Mouse (Mus musculus) heart, embryonic 10.5 days (tissue): ENCODE data around the gene B3gat3. TPM values are rescaled to one million over a fixed set of nuclear protein-coding genes. Genes with fewer than 3 reads are reported as not detected.
A peak's percentile ranks its signal among the peaks of the same experiment; 100 is the strongest.

ENCODE experiments used
- DNase-seq: peaks from one replicate; pipeline ENCODE4 v3.0.0-alpha.2; 2017; ENCODE audit warnings: low spot score
- H3K27ac ChIP-seq: fragments of 300-500 bp; sonication (generic); 2 replicates; pipeline ENCODE4 v1.5.1; 2016; ENCODE audit warnings: mild to moderate bottlenecking
- H3K27me3 ChIP-seq: fragments of 300-500 bp; sonication (generic); 2 replicates; pipeline ENCODE4 v1.6.1; 2016; ENCODE audit warnings: mild to moderate bottlenecking; ENCODE audit not compliant: poor library complexity, insufficient read depth, severe bottlenecking
- H3K36me3 ChIP-seq: fragments of 300-500 bp; sonication (generic); 2 replicates; pipeline ENCODE4 v1.6.1; 2016; ENCODE audit warnings: mild to moderate bottlenecking, moderate library complexity
- H3K4me1 ChIP-seq: fragments of 300-500 bp; sonication (generic); 2 replicates; pipeline ENCODE4 v1.6.1; 2016; ENCODE audit warnings: mild to moderate bottlenecking
- H3K4me3 ChIP-seq: fragments of 300-500 bp; sonication (generic); 2 replicates; pipeline ENCODE4 v1.5.1; 2016; ENCODE audit warnings: mild to moderate bottlenecking, moderate library complexity
- H3K9me3 ChIP-seq: fragments of 300-500 bp; sonication (generic); 2 replicates; pipeline ENCODE4 v1.6.1; 2016; ENCODE audit warnings: mild to moderate bottlenecking, moderate library complexity
- WGBS: fragments of 180-500 bp; shearing (Covaris S2); methylation state at CpG from one replicate; pipeline ENCODE4 v1.1.7; 2016; 5-methylcytosine and 5-hydroxymethylcytosine counted together
- polyA plus RNA-seq: library from polyadenylated mRNA; unstranded; fragments of >200 nt; fragmentation: Nextera tagmentation; extraction: Ambion mirVana; gene quantifications from 2 replicates; pipeline ENCODE4 v1.2.1, GENCODE M21; 2016

The B3gat3 gene
- polyA plus RNA-seq, 1 experiment from 2014 or later, result 57.9 TPM

DNA sequence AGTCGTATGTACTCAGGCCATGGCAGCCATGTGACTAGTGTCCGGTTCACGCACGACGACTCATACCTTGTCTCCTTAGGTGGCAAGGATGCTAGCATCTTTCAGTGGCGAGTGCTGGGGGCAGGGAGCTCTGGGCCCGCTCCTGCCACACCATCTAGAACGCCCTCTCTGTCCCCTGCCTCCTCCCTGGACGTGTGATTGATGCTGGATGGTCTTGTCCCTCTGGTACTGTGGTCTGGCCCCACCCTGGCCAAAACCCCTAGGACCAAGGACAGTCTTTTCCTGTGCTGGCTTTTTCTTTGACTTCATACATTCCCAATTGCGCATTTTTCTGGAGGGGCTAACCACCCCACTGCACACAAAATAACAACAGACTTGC, 21.0 kb downstream of the B3gat3 start:
- Histone ChIP-seq H3K9me3 (no peaks in the 10 kb centered on the region), H3K36me3 (peaks cover 54% of the 10 kb centered on the region), H3K27ac (peak overlapping the region; percentile 99), H3K27me3 (no peaks in the 10 kb centered on the region), H3K4me1 (peaks cover 26% of the 10 kb centered on the region), H3K4me3 (peak overlapping the region; percentile 98)
- WGBS, result 41% methylated on average over 10 of the region's 10 CpGs
- DNase-seq, result peak; percentile 76

DNA sequence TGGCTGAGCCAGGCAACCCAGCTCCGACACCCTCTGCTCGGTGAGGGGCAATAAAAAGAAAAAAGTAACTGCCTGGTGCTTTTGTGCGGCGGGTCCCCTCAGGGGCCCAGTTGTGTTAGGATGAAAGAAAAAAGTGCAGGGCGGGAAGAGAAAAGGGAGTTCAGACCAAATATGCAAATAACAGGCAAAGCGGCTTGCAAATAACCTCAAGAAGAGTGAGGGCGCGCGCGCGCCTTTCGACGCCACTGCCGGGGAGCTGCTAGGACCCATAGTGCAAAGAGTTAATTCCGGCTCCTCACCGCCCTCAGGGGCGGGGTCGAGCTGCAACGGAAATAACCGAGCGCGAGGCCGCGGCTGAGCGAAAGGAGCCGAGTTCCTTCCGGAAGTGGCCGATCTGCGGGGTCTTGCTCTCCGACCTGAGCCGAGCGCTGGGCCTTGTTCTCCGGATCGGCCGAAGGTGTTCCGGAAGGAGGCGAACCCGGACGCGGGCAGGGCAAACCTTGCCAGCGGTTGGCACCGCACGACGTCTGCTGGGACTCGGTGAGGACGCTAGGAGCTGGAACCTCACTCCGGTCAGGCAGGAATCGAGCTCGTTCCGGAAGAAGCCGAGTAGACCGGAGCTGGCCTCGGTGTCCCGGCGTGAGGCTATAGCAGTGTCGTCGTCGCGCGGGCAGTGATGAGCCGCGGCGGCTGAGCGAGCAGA, 21.5 kb downstream of the B3gat3 start, which contains the start of gene Mta2:
Gene Mta2 (plus strand): TSS at position 361 of the 703 bp plus-strand sequence.
- H3K4me3 ChIP-seq, result peak within 1 kb of the TSS; percentile 98

DNA sequence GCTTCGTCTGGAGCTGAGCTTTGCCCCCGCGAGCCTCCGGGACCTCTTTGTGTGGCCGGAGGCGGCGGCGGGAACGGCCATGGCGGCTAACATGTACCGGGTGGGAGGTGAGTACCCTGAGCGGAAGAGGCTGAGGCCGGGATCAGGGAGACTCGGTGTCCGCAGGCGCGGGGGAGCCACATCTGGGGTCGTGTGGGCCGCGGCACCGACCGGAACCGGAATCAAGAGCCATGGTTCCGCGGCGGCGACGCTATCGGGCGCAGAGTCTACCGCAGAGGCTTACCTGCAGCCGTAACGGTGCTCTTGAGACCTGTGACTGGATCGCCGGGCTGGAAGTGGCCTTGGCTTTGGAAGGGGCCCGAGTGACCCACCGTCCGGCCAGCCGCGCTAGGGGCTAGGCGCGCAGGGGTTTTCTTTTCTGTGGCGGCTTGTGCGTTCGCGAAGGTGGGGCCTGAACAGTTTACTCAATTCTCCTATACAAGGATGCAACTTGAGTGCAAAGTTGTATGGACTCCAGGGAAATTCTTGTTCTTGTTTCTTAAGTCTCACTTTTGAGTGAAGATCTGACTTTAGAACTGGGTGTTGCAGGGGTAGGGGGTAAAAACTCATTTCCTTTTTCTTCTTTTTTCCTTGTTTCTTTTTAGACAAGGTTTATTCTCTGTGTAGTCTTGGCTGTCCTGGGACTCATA, 22.2 kb downstream of the B3gat3 start:
- H3K4me1 ChIP-seq, result peaks cover 26% of the 10 kb centered on the region
- H3K36me3 ChIP-seq, result peaks cover 53% of the 10 kb centered on the region
- H3K27ac ChIP-seq, result peak overlapping the region; percentile 99
- under 1% methylated on average over 46 of the region's 46 CpGs for WGBS
- H3K27me3 ChIP-seq, result no peaks in the 10 kb centered on the region
- peak overlapping the region; percentile 98 for H3K4me3 ChIP-seq
- no peak for DNase-seq
- H3K9me3 ChIP-seq, result no peaks in the 10 kb centered on the region

More for the DNA sequence above, 21.5 kb downstream of the B3gat3 start, which contains the start of gene Mta2:
- DNase-seq, result peak; percentile 99
- Histone ChIP-seq H3K27ac (peak within 1 kb of the TSS; percentile 99), H3K27me3 (no peaks in the 10 kb centered on the region), H3K9me3 (no peaks in the 10 kb centered on the region), H3K36me3 (peaks cover 54% of the 10 kb centered on the region), H3K4me1 (peaks cover 26% of the 10 kb centered on the region)
- WGBS, result under 1% methylated on average over 64 of the region's 64 CpGs

DNA sequence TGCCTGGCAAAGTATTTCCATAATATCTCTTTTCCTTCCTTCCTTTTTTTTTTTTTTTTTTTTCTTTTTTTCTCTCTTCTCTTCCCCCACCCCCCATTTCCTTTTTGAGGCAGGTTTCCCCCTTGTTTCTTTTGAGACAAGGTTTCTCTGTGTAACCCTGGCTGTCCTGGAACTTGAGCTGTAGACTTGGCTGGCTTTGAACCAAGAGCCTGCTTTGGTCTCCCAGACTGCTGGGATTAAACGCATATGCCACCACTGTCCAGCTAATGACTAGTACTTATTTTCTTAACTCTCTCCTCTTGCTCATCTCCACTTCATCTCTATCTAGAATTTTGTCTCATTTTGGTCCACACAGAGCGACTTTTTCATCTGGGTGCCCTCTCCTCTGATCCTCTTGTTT, 22.9 kb downstream of the B3gat3 start:
- peak overlapping the region; percentile 98 for H3K4me3 ChIP-seq
- H3K36me3 ChIP-seq, result peaks cover 54% of the 10 kb centered on the region
- no peaks in the 10 kb centered on the region for H3K9me3 ChIP-seq
- peak overlapping the region; percentile 99; the same call in 1 of the 2 replicates for H3K27ac ChIP-seq
- WGBS, result 66% methylated on average over 2 of the region's 2 CpGs
- H3K27me3 ChIP-seq, result no peaks in the 10 kb centered on the region
- H3K4me1 ChIP-seq, result peaks cover 26% of the 10 kb centered on the region
- no peak for DNase-seq

DNA sequence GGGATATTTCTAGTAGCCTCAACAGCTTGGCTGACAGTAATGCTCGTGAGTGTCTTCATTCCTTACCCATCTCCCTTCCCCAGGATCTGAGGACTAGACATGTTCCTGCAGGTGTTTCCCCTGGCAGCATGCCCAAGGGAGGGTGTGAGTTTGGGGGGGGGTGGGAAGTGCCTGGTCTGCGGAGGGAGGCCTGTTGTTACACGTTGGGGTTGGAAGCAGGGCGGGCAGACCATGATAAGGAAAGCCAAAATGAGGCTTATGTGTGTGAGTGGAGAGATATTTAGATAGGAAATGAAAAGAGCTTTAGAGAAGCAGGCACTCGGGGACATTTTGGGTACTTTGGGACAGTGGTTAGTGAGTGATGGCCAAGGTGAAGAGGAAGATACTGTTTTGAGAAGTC, 23.9 kb downstream of the B3gat3 start:
- H3K4me3 ChIP-seq, result peak overlapping the region; percentile 98
- DNase-seq, result no peak
- H3K4me1 ChIP-seq, result peaks cover 26% of the 10 kb centered on the region
- no peaks in the 10 kb centered on the region for H3K27me3 ChIP-seq
- H3K27ac ChIP-seq, result peak overlapping the region; percentile 62
- H3K9me3 ChIP-seq, result no peaks in the 10 kb centered on the region
- H3K36me3 ChIP-seq, result peaks cover 56% of the 10 kb centered on the region
- WGBS, result 57% methylated on average over 5 of the region's 5 CpGs

DNA sequence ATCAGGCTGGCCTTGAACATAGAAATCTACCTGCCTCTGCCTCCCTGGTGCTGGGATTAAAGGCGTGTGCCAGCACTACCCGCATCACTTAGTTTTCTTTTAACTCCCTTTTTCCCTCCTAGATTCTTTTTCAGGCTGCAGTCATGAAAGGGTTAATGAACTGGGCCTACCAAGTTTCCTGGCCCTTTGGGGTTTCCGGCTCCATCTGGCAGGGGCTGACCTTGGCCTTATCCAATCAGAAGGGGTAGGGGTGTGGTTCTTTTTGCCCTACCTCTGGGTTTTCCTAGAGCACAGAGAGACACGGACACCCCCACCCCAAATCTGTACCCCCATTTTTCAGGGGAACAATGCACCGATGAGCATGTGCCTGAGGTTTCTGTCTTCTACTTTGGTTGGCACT, 24.6 kb downstream of the B3gat3 start:
- peaks cover 59% of the 10 kb centered on the region for H3K36me3 ChIP-seq
- H3K4me3 ChIP-seq, result peak overlapping the region; percentile 19; the same call in 1 of the 2 replicates
- no peaks in the 10 kb centered on the region for H3K9me3 ChIP-seq
- peaks cover 26% of the 10 kb centered on the region for H3K4me1 ChIP-seq
- 46% methylated on average over 5 of the region's 5 CpGs for WGBS
- H3K27me3 ChIP-seq, result no peaks in the 10 kb centered on the region
- DNase-seq, result no peak
- H3K27ac ChIP-seq, result no peak overlapping the region

DNA sequence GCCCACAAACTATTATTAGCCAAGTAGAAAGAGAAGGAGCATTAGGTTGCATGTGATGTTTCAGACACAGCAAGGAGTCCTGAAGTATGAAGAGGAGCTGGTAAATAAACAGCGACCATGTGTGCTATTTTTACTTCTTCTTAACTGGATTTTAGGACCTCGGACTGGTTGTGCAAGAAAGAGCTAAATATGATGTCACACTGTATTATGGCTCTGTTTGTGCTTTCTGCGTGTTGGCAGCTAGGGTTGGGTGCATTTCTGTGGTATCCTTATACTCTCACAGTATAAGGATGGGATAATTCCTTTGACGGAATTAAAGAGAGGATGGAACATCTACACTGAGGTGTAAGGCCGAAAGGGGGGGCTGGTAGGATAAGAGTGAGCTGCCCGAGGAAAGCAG, 25.1 kb downstream of the B3gat3 start:
- DNase-seq, result no peak
- no peaks in the 10 kb centered on the region for H3K9me3 ChIP-seq
- no peaks in the 10 kb centered on the region for H3K27me3 ChIP-seq
- no peak overlapping the region for H3K27ac ChIP-seq
- H3K36me3 ChIP-seq, result peaks cover 63% of the 10 kb centered on the region
- H3K4me1 ChIP-seq, result peaks cover 26% of the 10 kb centered on the region
- H3K4me3 ChIP-seq, result peak overlapping the region; percentile 19; the same call in 1 of the 2 replicates
- WGBS, result 86% methylated on average over 6 of the region's 6 CpGs

DNA sequence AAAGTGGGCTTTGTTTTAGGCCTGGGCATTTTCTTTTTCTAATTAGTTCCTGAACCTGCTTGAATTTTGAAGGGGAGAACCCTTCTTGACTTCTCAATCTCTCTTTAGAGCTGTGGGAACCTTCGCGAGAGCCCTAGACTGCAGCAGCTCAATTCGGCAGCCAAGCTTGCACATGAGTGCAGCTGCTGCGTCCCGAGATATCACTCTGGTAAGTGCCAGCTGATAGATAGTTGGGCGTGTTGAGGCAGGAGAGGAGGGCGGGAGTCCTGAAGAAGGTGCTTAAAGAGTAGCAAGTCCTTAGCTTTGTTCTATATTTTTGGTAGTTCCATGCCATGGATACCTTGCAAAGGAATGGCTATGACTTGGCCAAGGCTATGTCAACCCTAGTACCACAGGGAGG, 26.8 kb downstream of the B3gat3 start:
- H3K9me3 ChIP-seq, result no peaks in the 10 kb centered on the region
- H3K36me3 ChIP-seq, result peaks cover 80% of the 10 kb centered on the region
- H3K4me1 ChIP-seq, result peaks cover 14% of the 10 kb centered on the region
- DNase-seq, result no peak
- no peaks in the 10 kb centered on the region for H3K27me3 ChIP-seq
- H3K27ac ChIP-seq, result no peak overlapping the region
- H3K4me3 ChIP-seq, result no peak overlapping the region
- WGBS, result 86% methylated on average over 7 of the region's 7 CpGs

DNA sequence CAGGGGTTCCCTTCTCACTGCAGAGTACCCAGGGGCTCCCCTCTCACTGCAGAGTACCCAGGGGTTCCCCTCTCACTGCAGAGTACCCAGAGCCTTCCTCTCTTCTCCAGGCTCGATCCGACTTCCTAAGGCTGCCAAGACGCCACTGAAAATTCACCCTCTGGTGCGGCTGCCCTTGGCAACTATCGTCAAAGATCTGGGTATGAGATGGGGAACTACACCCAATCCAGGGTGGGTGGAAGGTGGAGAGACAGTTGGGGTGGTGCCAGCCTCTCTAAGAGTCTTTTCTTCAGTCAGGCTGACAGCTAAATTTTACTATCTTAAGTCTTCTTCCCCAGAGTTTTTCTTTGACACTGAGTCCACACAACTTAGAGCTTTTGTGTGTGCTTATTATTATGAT, 30.0 kb downstream of the B3gat3 start:
- H3K9me3 ChIP-seq, result no peaks in the 10 kb centered on the region
- 93% methylated on average over 5 of the region's 5 CpGs for WGBS
- H3K36me3 ChIP-seq, result peaks cover 73% of the 10 kb centered on the region
- no peak overlapping the region for H3K27ac ChIP-seq
- H3K4me1 ChIP-seq, result peaks cover 6% of the 10 kb centered on the region; the same call in 1 of the 2 replicates
- no peak overlapping the region for H3K4me3 ChIP-seq
- no peak for DNase-seq
- H3K27me3 ChIP-seq, result no peaks in the 10 kb centered on the region

DNA sequence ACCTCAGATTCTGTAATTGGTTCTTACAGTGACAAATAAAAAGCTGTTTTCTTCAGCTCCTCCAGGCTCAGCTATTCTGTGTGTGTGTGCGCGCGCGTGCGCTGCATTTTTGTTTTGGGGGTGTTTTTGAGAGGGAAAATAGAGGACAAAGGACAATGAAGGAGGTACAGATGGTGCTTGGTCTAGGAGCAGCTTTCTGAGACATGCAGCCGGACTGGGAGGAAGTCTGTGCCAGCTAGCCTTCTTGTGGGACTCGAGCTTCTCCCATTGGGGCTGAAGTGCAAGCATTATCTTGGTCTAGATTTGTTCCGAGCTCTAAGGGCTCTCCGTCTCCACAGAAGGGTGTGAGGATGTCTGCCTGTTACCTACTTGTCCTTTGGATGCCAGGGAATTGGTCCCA, 32.1 kb downstream of the B3gat3 start:
- DNase-seq, result no peak
- Histone ChIP-seq H3K9me3 (no peaks in the 10 kb centered on the region), H3K27ac (no peak overlapping the region), H3K27me3 (no peaks in the 10 kb centered on the region), H3K4me1 (peaks cover 6% of the 10 kb centered on the region; the same call in 1 of the 2 replicates), H3K4me3 (no peak overlapping the region), H3K36me3 (peaks cover 73% of the 10 kb centered on the region)
- WGBS, result 86% methylated on average over 9 of the region's 9 CpGs

DNA sequence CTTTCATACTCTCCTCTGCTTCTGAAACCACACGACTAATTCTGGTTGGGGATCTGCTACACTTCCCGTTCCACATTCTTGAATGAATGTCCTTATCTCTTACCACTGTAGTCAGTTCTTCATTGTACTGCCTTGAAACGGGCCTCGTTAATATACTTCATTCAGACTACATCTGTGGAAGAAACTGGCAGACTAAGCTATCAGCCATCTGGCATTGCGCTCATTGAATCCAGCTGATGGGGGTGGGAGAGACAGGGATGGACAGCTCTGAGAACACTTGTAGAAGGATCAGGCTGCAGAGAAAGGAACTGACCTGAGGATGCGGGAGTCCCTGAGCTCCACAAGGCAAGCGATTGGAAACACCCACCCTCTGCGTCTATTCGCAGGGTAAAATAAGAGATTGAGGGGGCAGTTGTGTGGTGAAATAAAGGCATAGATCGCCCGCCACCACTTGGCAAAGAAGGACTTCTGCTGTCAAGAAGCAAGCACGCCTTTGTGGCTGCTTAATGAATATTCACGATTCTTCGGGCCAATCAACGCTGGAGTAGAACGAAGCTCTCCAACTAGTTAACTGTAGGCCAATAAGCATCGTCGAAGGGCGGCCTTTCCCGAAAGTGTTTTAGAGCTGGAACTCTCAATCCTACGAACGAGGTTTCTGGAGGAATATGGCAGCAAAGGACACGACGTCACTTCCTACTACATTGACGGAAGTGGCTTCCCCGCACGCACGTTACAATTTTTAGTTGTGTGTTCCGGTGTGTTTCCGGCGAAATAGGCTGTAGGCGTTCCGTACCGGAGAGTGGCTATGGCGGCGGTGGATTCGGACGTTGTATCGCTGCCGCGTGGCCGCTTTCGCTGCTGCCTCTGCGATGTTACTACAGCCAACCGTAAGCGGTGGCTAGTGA, 33.2 kb downstream of the B3gat3 start, which contains the start of gene Tut1:
Gene Tut1 (plus strand): TSS at position 713 of the 905 bp plus-strand sequence.
- Histone ChIP-seq H3K36me3 (peaks cover 71% of the 10 kb centered on the region), H3K4me1 (peaks cover 6% of the 10 kb centered on the region; the same call in 1 of the 2 replicates), H3K4me3 (peak within 1 kb of the TSS; percentile 87), H3K9me3 (no peaks in the 10 kb centered on the region), H3K27me3 (no peaks in the 10 kb centered on the region), H3K27ac (peak within 1 kb of the TSS; percentile 90)
- peak; percentile 97 for DNase-seq
- 3% methylated on average over 46 of the region's 46 CpGs for WGBS

DNA sequence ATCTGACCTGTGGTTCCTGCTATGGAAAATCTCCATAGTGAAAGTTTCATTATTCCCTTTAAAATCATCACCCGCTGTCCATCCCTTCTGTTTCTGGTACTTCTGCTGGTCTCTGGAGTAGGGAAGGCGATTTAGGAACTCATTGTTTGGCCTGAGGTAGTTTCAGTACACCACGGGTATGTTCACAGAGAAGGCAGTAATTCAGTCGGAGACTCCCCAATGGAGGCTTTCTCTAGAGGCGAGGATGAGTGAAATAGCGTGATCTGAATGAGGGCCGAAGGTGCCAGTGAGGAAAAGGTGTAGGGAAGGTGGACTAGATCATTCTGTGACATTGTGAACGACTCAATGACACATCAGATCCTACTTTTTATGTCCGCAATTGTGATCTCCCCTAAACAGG, 34.0 kb downstream of the B3gat3 start:
- Histone ChIP-seq H3K9me3 (no peaks in the 10 kb centered on the region), H3K27me3 (no peaks in the 10 kb centered on the region), H3K27ac (peak overlapping the region; percentile 90), H3K4me1 (peaks cover 6% of the 10 kb centered on the region; the same call in 1 of the 2 replicates), H3K4me3 (peak overlapping the region; percentile 87), H3K36me3 (peaks cover 69% of the 10 kb centered on the region)
- WGBS, result 10% methylated on average over 9 of the region's 9 CpGs
- DNase-seq, result no peak
